Mouse (Mus musculus): ENCODE measurements around the gene V1ra8.
"Not testable (repeated sequence)": the region's sequence is repeated elsewhere in the genome, so short reads cannot be mapped to it uniquely, and the experiment has no call there.

The V1ra8 gene

DNA sequence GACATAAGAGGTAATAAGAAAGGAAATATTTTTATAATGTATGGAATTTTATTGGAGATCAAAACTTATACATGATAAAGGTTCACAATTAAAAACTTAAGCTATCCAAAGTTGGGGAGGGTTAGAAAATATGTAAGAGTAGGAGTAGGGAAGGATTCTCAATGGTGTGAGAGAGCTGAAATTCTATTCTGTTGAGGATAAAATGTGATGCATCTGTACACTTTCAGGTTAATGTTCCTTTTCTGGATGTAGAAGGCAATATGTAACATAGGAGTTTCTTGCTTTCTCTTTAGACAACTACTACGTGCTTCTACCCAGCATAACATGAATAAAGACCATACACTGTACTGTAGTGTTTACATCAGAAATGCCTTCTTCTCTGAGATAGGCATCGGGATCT is at the start of gene V1ra8:
V1ra8 (plus strand) TSS at position 301 of the 400 bp plus-strand sequence.
- DNase-seq: not testable (repeated sequence)

DNA sequence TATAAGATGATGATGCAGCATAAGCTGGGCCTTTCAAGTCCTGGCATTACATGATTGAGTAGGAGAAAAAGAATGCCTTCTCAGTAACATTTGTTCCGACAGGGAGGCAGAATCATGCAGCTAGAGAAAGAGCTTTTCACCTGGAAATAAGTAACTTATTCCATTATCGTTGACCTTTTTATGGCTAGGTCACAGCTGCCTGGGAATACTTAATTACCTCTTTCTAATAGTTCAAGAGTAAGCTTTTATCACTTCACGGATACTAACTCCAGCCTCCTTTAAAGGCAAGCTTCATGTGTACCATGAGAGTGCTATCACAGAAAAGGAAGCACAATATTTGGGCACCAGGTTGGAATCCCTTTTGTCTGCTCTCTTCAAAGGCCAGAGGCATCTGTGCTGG is 42.5 kb upstream of the V1ra8 start:
- no peak for DNase-seq

- no peak for DNase-seq
Measured at GRCm38 (mm10) chr6:90174508-90174907, 28.1 kb upstream of the V1ra8 start, which contains the start of gene Vmn1r52. Gene Vmn1r52 (plus strand): TSS chr6:90174808.

DNA sequence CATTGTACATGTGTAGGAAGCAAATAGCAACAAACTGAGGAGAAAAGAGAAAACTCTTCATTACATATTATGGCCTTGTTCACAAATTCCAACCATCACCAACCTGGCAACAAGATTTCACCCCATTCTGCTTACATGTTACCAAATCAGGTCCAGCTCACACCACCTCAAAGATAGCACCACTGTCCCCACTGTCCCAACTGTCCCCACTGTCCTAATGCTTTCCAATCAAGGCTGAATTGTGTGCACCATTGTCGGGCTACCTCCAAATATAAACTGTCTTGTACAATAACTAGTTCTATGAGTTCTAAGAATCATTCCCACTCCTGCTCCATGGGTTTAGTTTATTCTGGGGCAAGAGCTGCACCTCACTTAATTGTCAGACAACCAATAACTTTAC is 21.7 kb downstream of the V1ra8 start, which contains the start of gene Vmn1r53:
Vmn1r53 (minus strand) TSS at position 101 of the 400 bp plus-strand sequence.
- DNase-seq: no peak

DNA sequence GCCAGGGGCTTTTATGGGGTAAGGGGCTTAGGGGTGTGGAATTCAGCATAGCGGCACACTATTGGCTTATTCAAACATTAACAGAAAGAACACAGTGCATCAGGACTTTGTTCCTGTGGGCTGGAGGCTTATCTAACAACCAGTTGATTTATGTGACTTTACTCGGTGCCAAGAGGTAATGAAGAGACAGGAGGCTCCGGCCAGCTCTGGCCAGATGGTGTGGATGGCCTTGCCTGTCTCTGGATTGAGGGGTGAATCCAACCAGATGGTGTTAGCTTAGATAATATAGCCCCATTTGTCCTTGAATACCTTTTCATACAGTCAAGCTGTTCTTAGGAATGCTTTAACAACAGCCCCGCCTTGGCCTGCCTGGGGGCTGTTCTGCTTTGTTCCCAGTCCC is 29.5 kb downstream of the V1ra8 start:
- DNase-seq: not testable (repeated sequence)

- DNase-seq: no peak
Measured at GRCm38 (mm10) chr6:90232681-90233080, 30.1 kb downstream of the V1ra8 start.

- DNase-seq: no peak
Measured at GRCm38 (mm10) chr6:90244019-90244418, 41.4 kb downstream of the V1ra8 start.

DNA sequence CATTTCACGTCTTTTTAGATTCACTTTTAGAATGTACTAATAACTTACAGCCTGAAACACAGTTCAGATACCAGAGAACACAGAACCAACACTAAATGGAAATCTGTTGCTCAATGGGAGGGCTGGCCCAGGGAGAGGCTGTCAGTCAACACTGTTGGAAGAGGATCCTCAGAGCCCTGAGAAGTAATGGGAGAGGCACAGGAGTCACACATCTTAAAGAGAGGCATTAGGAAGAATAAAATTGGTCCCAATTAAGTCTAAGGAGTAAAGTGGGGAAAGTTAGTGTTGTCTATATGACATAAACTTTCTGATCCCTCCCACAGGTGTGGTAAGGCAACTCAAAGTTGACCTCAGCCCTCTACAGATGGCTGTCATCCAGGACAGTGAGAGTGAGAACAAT is 43.4 kb downstream of the V1ra8 start, which contains the start of gene Vmn1r54:
Vmn1r54 (plus strand) TSS at position 301 of the 400 bp plus-strand sequence.
- no peak for DNase-seq

All from right cerebral cortex, postnatal 4 days (tissue).